23 mouse cellular contexts compared by ENCODE assay signal in the genomic region with DNA sequence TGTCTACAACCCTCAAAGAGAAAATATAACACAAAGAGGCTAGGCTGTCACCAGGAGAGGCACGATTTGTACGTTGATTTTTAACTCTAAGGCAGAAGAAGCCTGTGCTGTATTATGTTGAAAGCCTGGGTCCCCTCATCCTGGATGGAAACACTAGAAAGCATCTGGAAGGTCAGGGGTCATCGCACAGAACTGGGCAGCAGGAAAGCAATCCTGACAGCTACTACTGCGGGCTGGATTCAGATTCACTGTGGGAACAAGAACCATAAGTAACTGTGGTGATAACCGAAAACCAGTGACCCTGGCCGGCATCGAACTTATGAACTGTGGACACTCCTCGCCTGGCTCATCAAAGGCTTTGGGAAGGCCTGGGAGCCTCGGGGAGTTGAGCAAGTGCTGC.
A peak's percentile ranks its signal among the peaks of the same experiment; 100 is the strongest.
DNase-seq lines count a peak whose midpoint lies in the region; ATAC-seq and TF ChIP-seq lines count a peak whose summit lies in the region.
"Had no signal": no experiment of that assay in that cellular context is flagged by ENCODE, and none has a peak within 500 bp of the region (broad histone marks: within the 10 kb centered on the region; RNA-seq: fewer than 3 reads in every experiment).

No protein-coding gene starts in this region.

- peaks cover 17% of the 10 kb centered on the region for H3K4me1 ChIP-seq in forebrain, embryonic 10.5 days
- 0 out of 2 replicates have a peak, but pooled peaks cover 6% of the 10 kb centered on the region for H3K4me1 ChIP-seq in forebrain, embryonic 12.5 days
- H3K4me1 ChIP-seq in kidney, postnatal 0 days (replicated peaks; ENCODE audit: insufficient read depth, low read length) = no peaks in the 10 kb centered on the region
- no peaks in the 10 kb centered on the region for H3K4me1 ChIP-seq in kidney, adult 2 months (ENCODE audit: control insufficient read depth, insufficient read depth, low read length)
- H3K4me1 ChIP-seq in neural tube, embryonic 11.5 days (ENCODE audit: control insufficient read depth, insufficient read depth, low read length) = no peaks in the 10 kb centered on the region
- H3K4me1 ChIP-seq: intestine, embryonic 15.5 days; liver, embryonic 12.5 days had no signal

- TF ChIP-seq CTCF in kidney, postnatal 0 days (IDR thresholded peaks at IDR 0.05; ENCODE audit: low read depth) = no peak
- TF ChIP-seq CTCF in kidney, adult 2 months (conservative IDR thresholded peaks at IDR 0.05; ENCODE audit: insufficient read depth, insufficient read length, low read depth, low read length) = no peak

- H3K27ac ChIP-seq in forebrain, embryonic 10.5 days = no peak overlapping the region
- no peak overlapping the region for H3K27ac ChIP-seq in forebrain, embryonic 12.5 days
- no peak overlapping the region for H3K27ac ChIP-seq in kidney, postnatal 0 days
- H3K27ac ChIP-seq in kidney, adult 2 months (ENCODE audit: insufficient read depth, low read depth, low read length) = no peak overlapping the region
- H3K27ac ChIP-seq in neural tube, embryonic 11.5 days (ENCODE audit: low read depth, low read length) = no peak overlapping the region
- H3K27ac ChIP-seq: embryonic facial prominence, embryonic 13.5 days; hindbrain, embryonic 13.5 days; intestine, embryonic 15.5 days; liver, embryonic 12.5 days had no signal

- no peaks in the 10 kb centered on the region for H3K9me3 ChIP-seq in forebrain, embryonic 10.5 days
- no peaks in the 10 kb centered on the region for H3K9me3 ChIP-seq in forebrain, embryonic 12.5 days
- H3K9me3 ChIP-seq in kidney, postnatal 0 days (replicated peaks; ENCODE audit: low read length) = no peaks in the 10 kb centered on the region
- no peaks in the 10 kb centered on the region for H3K9me3 ChIP-seq in neural tube, embryonic 11.5 days (ENCODE audit: control insufficient read depth, low read length)
- H3K9me3 ChIP-seq: embryonic facial prominence, embryonic 13.5 days; hindbrain, embryonic 13.5 days; intestine, embryonic 15.5 days; liver, embryonic 12.5 days had no signal

- H3K9ac ChIP-seq in forebrain, embryonic 12.5 days = no peak overlapping the region
- no peak overlapping the region for H3K9ac ChIP-seq in kidney, postnatal 0 days (ENCODE audit: low read depth, low read length)
- no peak overlapping the region for H3K9ac ChIP-seq in neural tube, embryonic 11.5 days (ENCODE audit: low read length)
- H3K9ac ChIP-seq: embryonic facial prominence, embryonic 13.5 days; forebrain, postnatal 0 days; hindbrain, embryonic 13.5 days; intestine, embryonic 15.5 days; liver, embryonic 12.5 days had no signal

- no peak overlapping the region for H3K4me3 ChIP-seq in forebrain, embryonic 10.5 days
- H3K4me3 ChIP-seq in forebrain, embryonic 12.5 days (replicated peaks) = no peak overlapping the region
- H3K4me3 ChIP-seq in kidney, postnatal 0 days (replicated peaks; ENCODE audit: low read depth, low read length) = no peak overlapping the region
- H3K4me3 ChIP-seq in kidney, adult 2 months (ENCODE audit: insufficient read depth, low read depth, low read length) = no peak overlapping the region
- H3K4me3 ChIP-seq in neural tube, embryonic 11.5 days (ENCODE audit: low read depth, low read length) = no peak overlapping the region
- H3K4me3 ChIP-seq: embryonic facial prominence, embryonic 13.5 days; hindbrain, embryonic 13.5 days; intestine, embryonic 15.5 days; liver, embryonic 12.5 days had no signal

- no peaks in the 10 kb centered on the region for H3K36me3 ChIP-seq in forebrain, embryonic 10.5 days (replicated peaks)
- H3K36me3 ChIP-seq in forebrain, embryonic 12.5 days (replicated peaks) = no peaks in the 10 kb centered on the region
- H3K36me3 ChIP-seq in kidney, postnatal 0 days (ENCODE audit: insufficient read depth, low read length) = no peaks in the 10 kb centered on the region
- no peaks in the 10 kb centered on the region for H3K36me3 ChIP-seq in kidney, adult 2 months (ENCODE audit: control insufficient read depth, insufficient read depth, low read length)
- H3K36me3 ChIP-seq in neural tube, embryonic 11.5 days (ENCODE audit: control insufficient read depth, insufficient read depth, low read length) = no peaks in the 10 kb centered on the region
- H3K36me3 ChIP-seq: embryonic facial prominence, embryonic 13.5 days; G1E; hindbrain, embryonic 13.5 days; intestine, embryonic 15.5 days; liver, embryonic 12.5 days had no signal

- DNase-seq in forebrain, embryonic 10.5 days (ENCODE audit: extremely low spot score, low spot score) = peak; percentile 14
- DNase-seq in kidney, postnatal 0 days (ENCODE audit: low spot score) = peak; percentile 40
- DNase-seq in kidney, adult 2 months = no peak
- peak; percentile 32 for DNase-seq in retina, embryonic 14.5 days (ENCODE audit: low spot score)
- DNase-seq in retina, postnatal 1 day = no peak
- peak; percentile 18 for DNase-seq in neural tube, embryonic 11.5 days (ENCODE audit: low spot score)
- no peak for DNase-seq in ovary, postnatal 10 days (ENCODE audit: low spot score)
- DNase-seq: adrenal gland, postnatal 14 days; cerebellum, adult 11 months; cerebellum, postnatal 14 days; forebrain, postnatal 0 days; heart, postnatal 10 days; lung, adult 2 months; lung, postnatal 36 days; right cerebral cortex, postnatal 4 days had no signal

- WGBS in forebrain, embryonic 10.5 days = 68% methylated on average over 9 of the region's 9 CpGs
- WGBS in forebrain, embryonic 12.5 days = 73% methylated on average over 9 of the region's 9 CpGs
- 28% methylated on average over 9 of the region's 9 CpGs for WGBS in kidney, postnatal 0 days
- 43% methylated on average over 9 of the region's 9 CpGs for WGBS in kidney, adult 2 months
- 44% methylated on average over 9 of the region's 9 CpGs for WGBS in neural tube, embryonic 11.5 days

- H3K4me2 ChIP-seq in forebrain, embryonic 12.5 days = no peak overlapping the region
- no peak overlapping the region for H3K4me2 ChIP-seq in kidney, postnatal 0 days (ENCODE audit: low read length)
- H3K4me2 ChIP-seq in neural tube, embryonic 11.5 days (ENCODE audit: low read depth) = no peak overlapping the region
- H3K4me2 ChIP-seq: embryonic facial prominence, embryonic 13.5 days; heart, embryonic 11.5 days; hindbrain, embryonic 13.5 days; intestine, embryonic 15.5 days; liver, embryonic 12.5 days had no signal

- no peak for ATAC-seq in forebrain, embryonic 12.5 days (ENCODE audit: low FRiP score)
- no peak for ATAC-seq in kidney, postnatal 0 days (replicated peaks; ENCODE audit: low FRiP score, low read depth)
- ATAC-seq in neural tube, embryonic 11.5 days (ENCODE audit: insufficient read depth, low FRiP score, low TSS enrichment) = no peak
- ATAC-seq: activated CD4-positive, CD25-positive, alpha-beta regulatory T cell, adult 4 months; forebrain, postnatal 0 days; intestine, embryonic 15.5 days; liver, embryonic 12.5 days had no signal

- TF ChIP-seq POLR2A in kidney, adult 2 months (IDR thresholded peaks at IDR 0.05; ENCODE audit: low read depth, low read length) = no peak

- no peaks in the 10 kb centered on the region for H3K27me3 ChIP-seq in forebrain, embryonic 10.5 days (ENCODE audit: poor library complexity, severe bottlenecking)
- no peaks in the 10 kb centered on the region for H3K27me3 ChIP-seq in forebrain, embryonic 12.5 days
- no peaks in the 10 kb centered on the region for H3K27me3 ChIP-seq in kidney, postnatal 0 days (ENCODE audit: insufficient read depth, low read length)
- no peaks in the 10 kb centered on the region for H3K27me3 ChIP-seq in kidney, adult 2 months (replicated peaks; ENCODE audit: control insufficient read depth, insufficient read depth, low read length)
- H3K27me3 ChIP-seq in neural tube, embryonic 11.5 days (ENCODE audit: control insufficient read depth, insufficient read depth, low read length) = no peaks in the 10 kb centered on the region
- H3K27me3 ChIP-seq: embryonic facial prominence, embryonic 13.5 days; hindbrain, embryonic 13.5 days; intestine, embryonic 15.5 days; liver, embryonic 12.5 days had no signal

Comparison
In these comparisons a context has a peak if more than half of its experiments do, and no peak if none do; other contexts are left out.
1. DNase-seq: peak in forebrain, embryonic 10.5 days (single experiment), kidney, postnatal 0 days (single experiment), retina, embryonic 14.5 days (single experiment) and neural tube, embryonic 11.5 days (single experiment); none in kidney, adult 2 months (single experiment), retina, postnatal 1 day (single experiment) and ovary, postnatal 10 days (single experiment).